Mouse (Mus musculus) forebrain, embryonic 13.5 days (tissue): Measurements from ENCODE around the gene Slc22a23. TPM values are rescaled to one million over a fixed set of nuclear protein-coding genes. Genes with fewer than 3 reads are reported as not detected.

ENCODE experiments used
- ATAC-seq: fragments of 200-750 bp; cut with Nextera tagmentation; 2 replicates; pipeline ENCODE4 v1.8.0; 2017
- H3K27ac ChIP-seq: fragments of 300-500 bp; sonication (generic); 2 replicates; pipeline ENCODE4 v1.5.1; 2015; ENCODE audit warnings: inconsistent platforms, mild to moderate bottlenecking, moderate library complexity
- H3K27me3 ChIP-seq: fragments of 300-500 bp; sonication (generic); 2 replicates; pipeline ENCODE4 v1.6.1; 2015; ENCODE audit warnings: mild to moderate bottlenecking, inconsistent platforms
- H3K36me3 ChIP-seq: fragments of 300-500 bp; sonication (generic); 2 replicates; pipeline ENCODE4 v1.6.1; 2015; ENCODE audit warnings: mild to moderate bottlenecking, inconsistent platforms; ENCODE audit not compliant: poor library complexity, severe bottlenecking
- H3K4me1 ChIP-seq: fragments of 300-500 bp; sonication (generic); 2 replicates; pipeline ENCODE4 v1.6.1; 2015; ENCODE audit warnings: inconsistent platforms
- H3K4me2 ChIP-seq: fragments of 300-500 bp; sonication (generic); 2 replicates; pipeline ENCODE4 v1.6.1; 2015; ENCODE audit warnings: inconsistent platforms, mild to moderate bottlenecking, moderate library complexity
- H3K4me3 ChIP-seq: fragments of 300-500 bp; sonication (generic); 2 replicates; pipeline ENCODE4 v1.5.1; 2015; ENCODE audit warnings: mild to moderate bottlenecking, inconsistent platforms
- H3K9ac ChIP-seq: fragments of 300-500 bp; sonication (generic); 2 replicates; pipeline ENCODE4 v1.6.1; 2015; ENCODE audit warnings: mild to moderate bottlenecking, inconsistent platforms
- H3K9me3 ChIP-seq: fragments of 300-500 bp; sonication (generic); replicated peaks from 2 replicates; pipeline ENCODE4 v1.6.1; 2016; ENCODE audit warnings: inconsistent platforms
- whole genome bisulfite sequencing: fragments of 180-500 bp; shearing (Covaris S2); methylation state at CpG from one replicate; pipeline ENCODE4 v1.1.7; 2015; 5-methylcytosine and 5-hydroxymethylcytosine counted together
- polyA plus RNA-seq: library from polyadenylated mRNA; unstranded; fragments of >200 nt; fragmentation: Nextera tagmentation; extraction: Ambion mirVana; gene quantifications from 2 replicates; pipeline ENCODE4 v1.2.1, GENCODE M21; 2015

Slc22a23 gene
- polyA plus RNA-seq, 1 experiment from 2014 or later: 10.2 TPM

GRCm38 (mm10) chr13:34211261-34211775, 133.7 kb downstream of the Slc22a23 start:
- ATAC-seq: no peak
- H3K27me3 ChIP-seq: no peaks in the 10 kb centered on the region
- H3K4me2 ChIP-seq: no peak overlapping the region
- no peak overlapping the region for H3K4me3 ChIP-seq
- peaks cover 21% of the 10 kb centered on the region for H3K36me3 ChIP-seq
- no peak overlapping the region for H3K27ac ChIP-seq
- no peak overlapping the region for H3K9ac ChIP-seq
- peaks cover 9% of the 10 kb centered on the region; the same call in 1 of the 2 replicates for H3K4me1 ChIP-seq
- H3K9me3 ChIP-seq: no peaks in the 10 kb centered on the region
- 59% methylated on average over 4 of the region's 4 CpGs for WGBS

GRCm38 (mm10) chr13:34207714-34208470, 137.1 kb downstream of the Slc22a23 start:
- WGBS: 66% methylated on average over 6 of the region's 6 CpGs
- Histone ChIP-seq H3K9ac (no peak overlapping the region), H3K9me3 (no peaks in the 10 kb centered on the region), H3K4me3 (no peak overlapping the region), H3K27me3 (no peaks in the 10 kb centered on the region), H3K4me2 (no peak overlapping the region), H3K36me3 (peaks cover 22% of the 10 kb centered on the region), H3K4me1 (peaks cover 9% of the 10 kb centered on the region; the same call in 1 of the 2 replicates), H3K27ac (no peak overlapping the region)
- ATAC-seq: no peak

- Histone ChIP-seq H3K9ac (no peak overlapping the region), H3K4me1 (peaks cover 9% of the 10 kb centered on the region; the same call in 1 of the 2 replicates), H3K36me3 (peaks cover 32% of the 10 kb centered on the region), H3K4me2 (no peak overlapping the region), H3K9me3 (no peaks in the 10 kb centered on the region), H3K27me3 (no peaks in the 10 kb centered on the region), H3K27ac (no peak overlapping the region), H3K4me3 (no peak overlapping the region)
- 96% methylated on average over 3 of the region's 3 CpGs for WGBS
- no peak for ATAC-seq
These were observed 139.8 kb downstream of the Slc22a23 start for GRCm38 (mm10) chr13:34205216-34205615.

- no peaks in the 10 kb centered on the region for H3K27me3 ChIP-seq
- no peak for ATAC-seq
- H3K27ac ChIP-seq: no peak overlapping the region
- H3K36me3 ChIP-seq: peaks cover 55% of the 10 kb centered on the region
- 87% methylated on average over 1 of the region's 1 CpGs for WGBS
- no peak overlapping the region for H3K9ac ChIP-seq
- H3K4me2 ChIP-seq: no peak overlapping the region
- no peaks in the 10 kb centered on the region for H3K9me3 ChIP-seq
- peaks cover 15% of the 10 kb centered on the region for H3K4me1 ChIP-seq
- H3K4me3 ChIP-seq: no peak overlapping the region
These were observed 149.3 kb downstream of the Slc22a23 start for GRCm38 (mm10) chr13:34195676-34196075.

- Histone ChIP-seq H3K27me3 (no peaks in the 10 kb centered on the region), H3K9ac (no peak overlapping the region; the same call in 1 of the 2 replicates), H3K36me3 (peaks cover 61% of the 10 kb centered on the region), H3K9me3 (no peaks in the 10 kb centered on the region), H3K4me3 (no peak overlapping the region), H3K27ac (peak overlapping the region; percentile 26; the same call in 1 of the 2 replicates), H3K4me2 (no peak overlapping the region), H3K4me1 (peaks cover 15% of the 10 kb centered on the region)
- 36% methylated on average over 8 of the region's 8 CpGs for whole genome bisulfite sequencing
- ATAC-seq: 0 out of 2 replicates have a peak, but pooled peaks have one; percentile 26
These were observed 151.6 kb downstream of the Slc22a23 start for GRCm38 (mm10) chr13:34193384-34193783.

GRCm38 (mm10) chr13:34192414-34193191, 152.4 kb downstream of the Slc22a23 start:
- WGBS: 65% methylated on average over 8 of the region's 8 CpGs
- Histone ChIP-seq H3K9me3 (no peaks in the 10 kb centered on the region), H3K27me3 (no peaks in the 10 kb centered on the region), H3K4me1 (peaks cover 15% of the 10 kb centered on the region), H3K4me3 (no peak overlapping the region), H3K4me2 (no peak overlapping the region), H3K9ac (no peak overlapping the region), H3K36me3 (peaks cover 60% of the 10 kb centered on the region), H3K27ac (no peak overlapping the region)
- ATAC-seq: peak; percentile 76

- no peak overlapping the region for H3K9ac ChIP-seq
- H3K27ac ChIP-seq: no peak overlapping the region
- no peaks in the 10 kb centered on the region for H3K9me3 ChIP-seq
- peaks cover 46% of the 10 kb centered on the region for H3K36me3 ChIP-seq
- peak; percentile 90 for ATAC-seq
- no peak overlapping the region for H3K4me2 ChIP-seq
- H3K4me1 ChIP-seq: no peaks in the 10 kb centered on the region; the same call in 1 of the 2 replicates
- WGBS: 11% methylated on average over 5 of the region's 5 CpGs
- H3K4me3 ChIP-seq: no peak overlapping the region
- no peaks in the 10 kb centered on the region for H3K27me3 ChIP-seq
These were observed 157.4 kb downstream of the Slc22a23 start for GRCm38 (mm10) chr13:34187571-34187970.

- Histone ChIP-seq H3K27me3 (no peaks in the 10 kb centered on the region), H3K4me1 (no peaks in the 10 kb centered on the region; the same call in 1 of the 2 replicates), H3K4me2 (no peak overlapping the region), H3K9me3 (no peaks in the 10 kb centered on the region), H3K36me3 (peaks cover 55% of the 10 kb centered on the region), H3K9ac (no peak overlapping the region), H3K4me3 (no peak overlapping the region), H3K27ac (no peak overlapping the region)
- WGBS: 89% methylated on average over 2 of the region's 2 CpGs
- ATAC-seq: no peak
These were observed 159.6 kb downstream of the Slc22a23 start for GRCm38 (mm10) chr13:34185371-34185770.

GRCm38 (mm10) chr13:34181624-34182023, 163.4 kb downstream of the Slc22a23 start:
- H3K36me3 ChIP-seq: peaks cover 73% of the 10 kb centered on the region
- H3K4me1 ChIP-seq: no peaks in the 10 kb centered on the region
- no peaks in the 10 kb centered on the region for H3K9me3 ChIP-seq
- H3K27ac ChIP-seq: no peak overlapping the region
- ATAC-seq: no peak
- H3K9ac ChIP-seq: no peak overlapping the region
- no peak overlapping the region for H3K4me2 ChIP-seq
- 82% methylated on average over 5 of the region's 5 CpGs for WGBS
- no peak overlapping the region for H3K4me3 ChIP-seq
- H3K27me3 ChIP-seq: no peaks in the 10 kb centered on the region

GRCm38 (mm10) chr13:34174025-34174424, 171.0 kb downstream of the Slc22a23 start:
- Histone ChIP-seq H3K9ac (no peak overlapping the region), H3K4me2 (no peak overlapping the region), H3K36me3 (peaks cover 19% of the 10 kb centered on the region; the same call in 1 of the 2 replicates), H3K4me1 (no peaks in the 10 kb centered on the region), H3K27ac (no peak overlapping the region), H3K9me3 (no peaks in the 10 kb centered on the region), H3K4me3 (no peak overlapping the region), H3K27me3 (no peaks in the 10 kb centered on the region)
- no peak for ATAC-seq
- WGBS: 94% methylated on average over 6 of the region's 6 CpGs

GRCm38 (mm10) chr13:34163304-34163975, 181.5 kb downstream of the Slc22a23 start:
- peaks cover 17% of the 10 kb centered on the region for H3K4me1 ChIP-seq
- WGBS: 40% methylated on average over 12 of the region's 12 CpGs
- H3K4me3 ChIP-seq: peak overlapping the region; percentile 66
- peak overlapping the region; percentile 76 for H3K9ac ChIP-seq
- H3K27ac ChIP-seq: peak overlapping the region; percentile 88; the same call in 1 of the 2 replicates
- H3K4me2 ChIP-seq: peak overlapping the region; percentile 71
- ATAC-seq: peak; percentile 77
- H3K9me3 ChIP-seq: no peaks in the 10 kb centered on the region
- peaks cover 13% of the 10 kb centered on the region for H3K36me3 ChIP-seq
- H3K27me3 ChIP-seq: no peaks in the 10 kb centered on the region
